Mouse (Mus musculus): ENCODE results near the gene Gal3st1. TPM values are rescaled to one million over a fixed set of nuclear protein-coding genes. Genes with fewer than 3 reads are reported as not detected.

Gene Gal3st1
- polyA plus RNA-seq, 1 experiment from 2014 or later: 10.0 TPM

DNA sequence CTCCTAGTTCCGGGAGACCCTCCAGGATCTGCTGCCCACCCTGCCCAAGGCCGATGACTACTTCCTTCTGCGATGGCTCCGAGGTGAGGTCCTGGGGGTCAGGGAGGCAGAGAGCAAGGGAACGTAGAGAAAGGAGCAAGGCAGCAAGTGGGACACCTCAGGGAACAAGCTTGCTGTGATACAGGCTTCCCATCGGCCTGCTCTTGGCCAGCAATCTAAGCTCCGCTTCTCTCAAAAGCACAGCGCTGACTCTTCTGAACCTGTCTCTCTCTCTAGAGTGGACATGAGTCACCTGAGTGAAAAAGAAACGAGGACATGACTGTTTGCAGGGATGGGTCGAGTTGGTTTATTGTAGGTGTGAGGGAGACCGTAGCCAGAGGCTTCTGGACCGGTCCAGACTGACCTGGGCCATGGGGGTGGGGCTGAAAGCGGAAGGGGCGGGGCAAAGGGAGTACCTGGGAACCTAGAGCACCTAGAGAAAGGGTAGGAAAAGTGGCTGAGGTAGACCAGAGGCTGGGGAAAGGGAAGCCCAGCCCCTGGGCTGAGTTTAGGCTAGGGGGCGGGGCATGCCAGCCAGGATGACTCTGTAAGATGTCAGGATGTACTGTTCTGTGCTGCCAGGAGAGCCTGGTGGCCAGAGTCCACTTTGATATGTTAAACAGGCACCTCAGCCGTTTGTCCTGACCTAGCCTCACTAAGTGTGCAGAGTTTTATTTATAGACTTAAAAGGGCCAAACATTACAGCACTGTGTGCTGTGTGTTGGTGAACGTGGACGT, 51.9 kb downstream of the Gal3st1 start:
- no peaks in the 10 kb centered on the region for H3K9me3 ChIP-seq (ENCODE audit: control insufficient read depth, low read length)
- no peak overlapping the region for H3K4me2 ChIP-seq (ENCODE audit: low read depth, low read length)
- no peaks in the 10 kb centered on the region; the same call in 1 of the 2 replicates for H3K4me1 ChIP-seq (replicated peaks; ENCODE audit: control insufficient read depth, insufficient read depth, low read length)
- H3K27me3 ChIP-seq (ENCODE audit: control insufficient read depth, insufficient read depth, low read depth, low read length): no peaks in the 10 kb centered on the region
- H3K27ac ChIP-seq (ENCODE audit: low read length): no peak overlapping the region
- no peak overlapping the region for H3K4me3 ChIP-seq (ENCODE audit: low read length)
- H3K36me3 ChIP-seq (ENCODE audit: control insufficient read depth, insufficient read depth, low read length): no peaks in the 10 kb centered on the region
- no peak overlapping the region for H3K9ac ChIP-seq (ENCODE audit: low read length)
- ATAC-seq (ENCODE audit: low read depth): no peak
- 56% methylated on average over 18 of the region's 18 CpGs for WGBS

DNA sequence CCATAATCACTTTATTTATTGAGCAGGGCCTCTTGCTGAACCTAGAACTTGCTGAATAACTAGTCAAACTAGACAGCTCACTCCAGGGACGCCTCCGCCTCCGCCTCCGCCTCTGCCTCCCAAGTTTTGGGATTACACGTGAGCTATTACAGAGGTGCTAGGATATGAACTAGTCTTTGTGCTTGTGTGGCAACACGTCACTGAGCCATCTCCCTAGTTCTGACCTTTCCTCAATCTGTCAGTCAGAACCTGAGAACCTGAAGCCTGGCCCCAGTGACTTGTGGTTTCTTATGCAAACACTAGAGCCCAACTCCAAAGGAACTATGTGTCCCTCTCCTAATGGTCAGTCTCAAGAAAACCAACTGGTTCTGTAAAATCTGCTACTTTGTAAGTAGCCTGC, 52.5 kb downstream of the Gal3st1 start:
- H3K27ac ChIP-seq (ENCODE audit: low read length): no peak overlapping the region
- H3K27me3 ChIP-seq (ENCODE audit: control insufficient read depth, insufficient read depth, low read depth, low read length): no peaks in the 10 kb centered on the region
- no peaks in the 10 kb centered on the region for H3K36me3 ChIP-seq (ENCODE audit: control insufficient read depth, insufficient read depth, low read length)
- H3K4me1 ChIP-seq (replicated peaks; ENCODE audit: control insufficient read depth, insufficient read depth, low read length): no peaks in the 10 kb centered on the region; the same call in 1 of the 2 replicates
- H3K4me2 ChIP-seq (ENCODE audit: low read depth, low read length): no peak overlapping the region
- H3K9me3 ChIP-seq (ENCODE audit: control insufficient read depth, low read length): no peaks in the 10 kb centered on the region
- 71% methylated on average over 6 of the region's 6 CpGs for WGBS
- no peak for ATAC-seq (ENCODE audit: low read depth)
- no peak overlapping the region for H3K9ac ChIP-seq (ENCODE audit: low read length)
- no peak overlapping the region for H3K4me3 ChIP-seq (ENCODE audit: low read length)

DNA sequence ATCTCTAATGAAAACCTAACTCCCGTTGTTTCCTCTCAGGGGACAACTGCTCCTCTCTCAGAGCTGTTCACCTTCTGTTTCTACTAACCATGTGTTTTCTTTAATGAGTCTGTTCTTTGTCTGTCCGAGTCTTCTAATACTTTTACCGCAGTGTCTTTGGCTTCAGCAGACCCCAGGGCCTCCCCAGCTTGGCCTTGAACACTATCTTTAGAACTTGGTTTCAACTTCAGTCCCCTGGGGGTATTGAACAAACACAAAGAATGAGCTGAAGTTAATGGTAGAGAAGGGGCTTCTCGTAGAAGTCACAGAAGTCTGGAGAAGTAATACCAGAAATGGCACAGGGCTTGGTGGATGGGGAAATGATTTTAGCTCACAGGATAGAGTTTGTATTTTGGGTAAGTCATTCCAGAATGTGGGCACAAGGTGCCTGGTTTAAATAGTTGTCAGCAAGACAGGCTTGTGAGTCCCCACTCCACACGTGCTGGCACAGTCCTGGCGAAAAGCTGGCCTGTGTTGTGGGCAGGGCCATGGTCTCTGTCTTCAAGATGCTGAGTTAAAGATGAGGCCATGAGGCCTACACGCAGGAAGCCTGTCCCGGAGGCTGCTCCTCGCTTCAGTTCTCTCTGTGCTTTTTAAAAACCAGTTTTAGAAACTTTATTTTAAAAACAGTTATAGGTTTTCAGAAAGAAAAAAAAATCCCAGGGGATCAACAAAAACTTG, 53.1 kb downstream of the Gal3st1 start:
- H3K27me3 ChIP-seq (ENCODE audit: control insufficient read depth, insufficient read depth, low read depth, low read length): no peaks in the 10 kb centered on the region
- H3K27ac ChIP-seq (ENCODE audit: low read length): no peak overlapping the region
- H3K9me3 ChIP-seq (ENCODE audit: control insufficient read depth, low read length): no peaks in the 10 kb centered on the region
- ATAC-seq (ENCODE audit: low read depth): no peak
- 68% methylated on average over 9 of the region's 9 CpGs for WGBS
- no peak overlapping the region for H3K4me3 ChIP-seq (ENCODE audit: low read length)
- no peaks in the 10 kb centered on the region for H3K36me3 ChIP-seq (ENCODE audit: control insufficient read depth, insufficient read depth, low read length)
- no peak overlapping the region for H3K9ac ChIP-seq (ENCODE audit: low read length)
- H3K4me2 ChIP-seq (ENCODE audit: low read depth, low read length): no peak overlapping the region
- H3K4me1 ChIP-seq (replicated peaks; ENCODE audit: control insufficient read depth, insufficient read depth, low read length): no peaks in the 10 kb centered on the region; the same call in 1 of the 2 replicates

- H3K9ac ChIP-seq (ENCODE audit: low read length): no peak overlapping the region
- WGBS: 97% methylated on average over 4 of the region's 4 CpGs
- ATAC-seq (ENCODE audit: low read depth): no peak
Observed at GRCm38 (mm10) chr11:4039951-4040350, 56.5 kb downstream of the Gal3st1 start.

GRCm38 (mm10) chr11:4041123-4041625, 57.7 kb downstream of the Gal3st1 start:
- WGBS: 73% methylated on average over 6 of the region's 6 CpGs
- H3K9me3 ChIP-seq (ENCODE audit: control insufficient read depth, low read length): no peaks in the 10 kb centered on the region
- H3K27ac ChIP-seq (ENCODE audit: low read length): no peak overlapping the region
- ATAC-seq (ENCODE audit: low read depth): no peak
- H3K36me3 ChIP-seq (ENCODE audit: control insufficient read depth, insufficient read depth, low read length): no peaks in the 10 kb centered on the region
- H3K4me2 ChIP-seq (ENCODE audit: low read depth, low read length): no peak overlapping the region
- H3K4me3 ChIP-seq (ENCODE audit: low read length): no peak overlapping the region
- H3K4me1 ChIP-seq (replicated peaks; ENCODE audit: control insufficient read depth, insufficient read depth, low read length): no peaks in the 10 kb centered on the region
- H3K9ac ChIP-seq (ENCODE audit: low read length): no peak overlapping the region
- H3K27me3 ChIP-seq (ENCODE audit: control insufficient read depth, insufficient read depth, low read depth, low read length): no peaks in the 10 kb centered on the region

More at GRCm38 (mm10) chr11:4039951-4040350, 56.5 kb downstream of the Gal3st1 start:
- H3K9me3 ChIP-seq (ENCODE audit: control insufficient read depth, low read length): no peaks in the 10 kb centered on the region
- H3K27ac ChIP-seq (ENCODE audit: low read length): no peak overlapping the region
- no peak overlapping the region for H3K4me2 ChIP-seq (ENCODE audit: low read depth, low read length)
- no peak overlapping the region for H3K4me3 ChIP-seq (ENCODE audit: low read length)
- H3K27me3 ChIP-seq (ENCODE audit: control insufficient read depth, insufficient read depth, low read depth, low read length): no peaks in the 10 kb centered on the region
- H3K36me3 ChIP-seq (ENCODE audit: control insufficient read depth, insufficient read depth, low read length): no peaks in the 10 kb centered on the region
- H3K4me1 ChIP-seq (replicated peaks; ENCODE audit: control insufficient read depth, insufficient read depth, low read length): no peaks in the 10 kb centered on the region; the same call in 1 of the 2 replicates

GRCm38 (mm10) chr11:4043081-4043480, 59.6 kb downstream of the Gal3st1 start:
- no peaks in the 10 kb centered on the region for H3K36me3 ChIP-seq (ENCODE audit: control insufficient read depth, insufficient read depth, low read length)
- H3K4me3 ChIP-seq (ENCODE audit: low read length): no peak overlapping the region
- H3K27me3 ChIP-seq (ENCODE audit: control insufficient read depth, insufficient read depth, low read depth, low read length): no peaks in the 10 kb centered on the region
- no peaks in the 10 kb centered on the region for H3K9me3 ChIP-seq (ENCODE audit: control insufficient read depth, low read length)
- ATAC-seq (ENCODE audit: low read depth): no peak
- no peak overlapping the region for H3K4me2 ChIP-seq (ENCODE audit: low read depth, low read length)
- H3K9ac ChIP-seq (ENCODE audit: low read length): no peak overlapping the region
- 85% methylated on average over 7 of the region's 7 CpGs for WGBS
- H3K4me1 ChIP-seq (replicated peaks; ENCODE audit: control insufficient read depth, insufficient read depth, low read length): no peaks in the 10 kb centered on the region
- H3K27ac ChIP-seq (ENCODE audit: low read length): no peak overlapping the region

- no peak overlapping the region for H3K4me2 ChIP-seq (ENCODE audit: low read depth, low read length)
- 50% methylated on average over 5 of the region's 5 CpGs for WGBS
- no peak overlapping the region for H3K9ac ChIP-seq (ENCODE audit: low read length)
- H3K27me3 ChIP-seq (ENCODE audit: control insufficient read depth, insufficient read depth, low read depth, low read length): no peaks in the 10 kb centered on the region
- no peaks in the 10 kb centered on the region for H3K9me3 ChIP-seq (ENCODE audit: control insufficient read depth, low read length)
- ATAC-seq (ENCODE audit: low read depth): peak; percentile 41; the same call in 1 of the 2 replicates
- H3K36me3 ChIP-seq (ENCODE audit: control insufficient read depth, insufficient read depth, low read length): no peaks in the 10 kb centered on the region
- H3K4me1 ChIP-seq (replicated peaks; ENCODE audit: control insufficient read depth, insufficient read depth, low read length): no peaks in the 10 kb centered on the region
- no peak overlapping the region for H3K27ac ChIP-seq (ENCODE audit: low read length)
- H3K4me3 ChIP-seq (ENCODE audit: low read length): no peak overlapping the region
Observed at GRCm38 (mm10) chr11:4046526-4046925, 63.1 kb downstream of the Gal3st1 start.

GRCm38 (mm10) chr11:4047766-4048165, 64.3 kb downstream of the Gal3st1 start:
- Histone ChIP-seq H3K4me3 (ENCODE audit: low read length) (no peak overlapping the region), H3K27ac (ENCODE audit: low read length) (no peak overlapping the region), H3K9me3 (ENCODE audit: control insufficient read depth, low read length) (no peaks in the 10 kb centered on the region), H3K36me3 (ENCODE audit: control insufficient read depth, insufficient read depth, low read length) (no peaks in the 10 kb centered on the region), H3K4me2 (ENCODE audit: low read depth, low read length) (no peak overlapping the region), H3K4me1 (replicated peaks; ENCODE audit: control insufficient read depth, insufficient read depth, low read length) (no peaks in the 10 kb centered on the region), H3K27me3 (ENCODE audit: control insufficient read depth, insufficient read depth, low read depth, low read length) (no peaks in the 10 kb centered on the region), H3K9ac (ENCODE audit: low read length) (no peak overlapping the region)
- ATAC-seq (ENCODE audit: low read depth): no peak
- WGBS: 87% methylated on average over 2 of the region's 2 CpGs

- 85% methylated on average over 6 of the region's 6 CpGs for WGBS
- H3K4me3 ChIP-seq (ENCODE audit: low read length): no peak overlapping the region
- H3K36me3 ChIP-seq (ENCODE audit: control insufficient read depth, insufficient read depth, low read length): no peaks in the 10 kb centered on the region
- no peak for ATAC-seq (ENCODE audit: low read depth)
- no peak overlapping the region for H3K9ac ChIP-seq (ENCODE audit: low read length)
- no peak overlapping the region for H3K4me2 ChIP-seq (ENCODE audit: low read depth, low read length)
- no peak overlapping the region for H3K27ac ChIP-seq (ENCODE audit: low read length)
- no peaks in the 10 kb centered on the region for H3K27me3 ChIP-seq (ENCODE audit: control insufficient read depth, insufficient read depth, low read depth, low read length)
- H3K4me1 ChIP-seq (replicated peaks; ENCODE audit: control insufficient read depth, insufficient read depth, low read length): no peaks in the 10 kb centered on the region
- no peaks in the 10 kb centered on the region for H3K9me3 ChIP-seq (ENCODE audit: control insufficient read depth, low read length)
Observed at GRCm38 (mm10) chr11:4048438-4048837, 65.0 kb downstream of the Gal3st1 start.
